Mouse (Mus musculus) kidney, adult 2 months (tissue): ENCODE results near the gene Llgl2.

ENCODE experiments used
- CTCF ChIP-seq: fragments of 200-500 bp; conservative IDR thresholded peaks from 2 replicates; pipeline ENCODE4 v1.5.1; 2011; ENCODE audit warnings: low read depth, mild to moderate bottlenecking, control low read depth, low read length, moderate library complexity, mixed read lengths; ENCODE audit not compliant: insufficient read depth, insufficient read length
- POLR2A ChIP-seq: fragments of 200-500 bp; IDR thresholded peaks from one replicate; pipeline ENCODE4 v1.6.1; 2011; ENCODE audit warnings: low read depth, low read length, control low read depth

- TF ChIP-seq CTCF (no peak), POLR2A (no peak)
Measured at GRCm38 (mm10) chr11:115792353-115792752, 31.5 kb upstream of the Llgl2 start.
